Mouse (Mus musculus): Measurements from ENCODE around the gene Focad.

DNA sequence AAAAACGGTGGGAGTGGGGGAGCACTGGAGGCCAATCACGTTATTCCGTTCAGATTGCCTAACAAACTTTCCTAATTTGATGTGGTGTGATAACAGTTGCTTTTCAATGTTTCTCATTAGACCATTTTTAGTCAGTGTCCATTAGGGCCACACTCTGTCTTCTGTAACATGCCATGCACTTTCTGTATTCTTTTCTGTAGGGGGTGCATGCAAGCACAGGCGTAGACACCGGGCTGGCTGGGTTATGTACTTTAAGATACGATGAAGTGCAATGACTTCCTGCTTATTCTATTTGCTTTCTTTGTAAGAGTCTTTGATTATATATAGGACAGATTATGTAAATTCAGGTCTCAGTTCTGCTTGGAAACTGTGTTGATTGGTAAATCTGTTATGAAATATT lies 116.2 kb downstream of the Focad start:
- TF ChIP-seq CTCF (IDR thresholded peaks at IDR 0.05; ENCODE audit: low read depth, low read length) (no peak), POLR2A (IDR thresholded peaks at IDR 0.05; ENCODE audit: borderline replicate concordance, low read depth, low read length) (no peak)
